Mouse (Mus musculus) bone marrow, adult 2 months (tissue): ENCODE measurements around the gene Gadd45a. TPM values are rescaled to one million over a fixed set of nuclear protein-coding genes. Genes with fewer than 3 reads are reported as not detected.
"Not testable (repeated sequence)": the region's sequence is repeated elsewhere in the genome, so short reads cannot be mapped to it uniquely, and the experiment has no call there.

Experiments
- H3K27ac ChIP-seq: fragments of 200-500 bp; 2 replicates; pipeline ENCODE4 v1.5.1; 2012; ENCODE audit warnings: low read depth, mild to moderate bottlenecking, control low read depth, inconsistent platforms, low read length; ENCODE audit not compliant: control insufficient read depth, poor library complexity, insufficient read depth
- H3K4me1 ChIP-seq: fragments of 200-500 bp; 2 replicates; pipeline ENCODE4 v1.6.1; 2011; ENCODE audit warnings: low read length; ENCODE audit not compliant: control insufficient read depth, insufficient read depth
- H3K4me3 ChIP-seq: fragments of 200-500 bp; replicated peaks from 2 replicates; pipeline ENCODE3; 2011; ENCODE audit warnings: mild to moderate bottlenecking, low read depth, low read length, control low read depth; ENCODE audit not compliant: control insufficient read depth
- CTCF ChIP-seq: fragments of 200-500 bp; IDR thresholded peaks from 2 replicates; pipeline ENCODE4 v1.5.1; 2011; ENCODE audit warnings: low read length, control low read depth; ENCODE audit not compliant: control insufficient read depth, insufficient read depth
- POLR2A ChIP-seq: fragments of 200-500 bp; IDR thresholded peaks from 2 replicates; pipeline ENCODE4 v1.6.1; 2011; ENCODE audit warnings: low read depth, mild to moderate bottlenecking, control low read depth, low read length, borderline replicate concordance; ENCODE audit not compliant: control insufficient read depth
- WGBS: fragments of 180-500 bp; shearing (Covaris S2); methylation state at CpG from one replicate; pipeline ENCODE4 v1.1.7; 2018; 5-methylcytosine and 5-hydroxymethylcytosine counted together
- polyA plus RNA-seq: library from polyadenylated mRNA; stranded (reverse); fragments of >200 nt; gene quantifications from 2 replicates; pipeline ENCODE4 v1.2.4, GENCODE M21; 2011; ENCODE audit warnings: low replicate concordance; ENCODE audit not compliant: missing spikeins, insufficient read depth, insufficient read length

The Gadd45a gene
- polyA plus RNA-seq, 1 experiment: 120 TPM

DNA sequence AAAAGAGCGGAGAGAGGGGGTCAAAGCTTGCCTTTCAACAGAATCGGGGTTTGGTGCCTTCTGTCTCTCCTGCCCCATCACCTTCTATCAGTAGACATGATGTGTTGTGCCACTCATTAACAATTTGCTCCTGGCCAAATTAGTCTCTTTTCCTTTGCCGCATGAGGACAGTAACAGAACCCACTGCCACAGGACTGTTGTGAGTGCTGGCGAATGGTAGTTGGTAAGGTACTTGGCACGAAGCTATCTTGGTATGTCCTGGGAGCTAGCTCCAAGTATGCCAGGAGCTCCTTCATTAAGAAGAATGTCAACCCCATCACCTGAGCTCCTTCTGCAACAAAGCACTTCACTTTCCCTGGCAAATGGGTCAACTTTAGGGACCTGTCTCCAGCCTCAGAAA, 6.4 kb downstream of the Gadd45a start:
- Histone ChIP-seq H3K4me3 (no peak overlapping the region), H3K27ac (no peak overlapping the region), H3K4me1 (peaks cover 2% of the 10 kb centered on the region; the same call in 1 of the 2 replicates)
- TF ChIP-seq CTCF (no peak), POLR2A (no peak)
- WGBS: 88% methylated on average over 5 of the region's 5 CpGs

DNA sequence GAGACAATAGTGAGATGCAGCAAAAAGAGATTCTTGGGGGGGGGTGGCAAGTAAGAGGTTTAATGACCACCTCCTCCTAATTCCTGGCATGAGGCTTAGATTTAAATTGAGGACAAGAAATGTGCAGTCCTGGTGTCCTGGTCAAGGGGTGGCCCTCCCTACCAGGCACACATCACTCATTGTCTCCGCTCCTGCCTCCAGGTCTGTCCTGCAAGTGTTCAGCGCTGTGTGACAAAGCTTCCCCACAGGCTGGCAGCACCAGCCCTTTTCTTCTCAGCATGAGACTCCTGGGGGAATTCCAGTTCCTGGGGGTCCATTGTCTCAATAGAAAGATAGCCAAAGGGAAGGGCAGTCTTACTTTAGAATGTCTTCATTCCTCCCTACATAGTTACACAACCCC, 6.8 kb downstream of the Gadd45a start:
- no peak for TF ChIP-seq CTCF
- TF ChIP-seq POLR2A: no peak
- Histone ChIP-seq H3K27ac (no peak overlapping the region), H3K4me1 (peaks cover 2% of the 10 kb centered on the region; the same call in 1 of the 2 replicates), H3K4me3 (no peak overlapping the region)
- 98% methylated on average over 2 of the region's 2 CpGs for WGBS

DNA sequence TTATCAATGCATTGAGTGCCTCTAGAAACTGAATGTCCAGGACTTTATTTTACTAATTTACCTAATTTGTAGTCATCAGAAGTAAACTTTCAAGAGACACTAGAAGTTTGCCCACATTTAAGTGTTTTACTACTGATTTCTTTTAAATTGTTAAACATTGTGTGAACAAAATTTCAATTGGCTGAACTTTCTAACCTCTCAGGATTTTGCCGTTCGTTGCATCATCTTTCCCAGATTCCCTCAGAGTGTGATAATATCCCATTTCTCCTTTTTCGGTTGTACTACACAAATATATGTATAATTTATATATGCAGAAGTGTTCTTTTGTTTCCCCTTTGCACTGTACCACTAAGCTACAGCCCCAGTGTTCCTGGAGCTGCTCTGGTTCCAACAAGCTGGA, 7.3 kb downstream of the Gadd45a start:
- Histone ChIP-seq H3K4me1 (peaks cover 3% of the 10 kb centered on the region; the same call in 1 of the 2 replicates), H3K4me3 (no peak overlapping the region), H3K27ac (no peak overlapping the region)
- WGBS: 53% methylated on average over 3 of the region's 3 CpGs
- no peak for TF ChIP-seq CTCF
- TF ChIP-seq POLR2A: no peak

DNA sequence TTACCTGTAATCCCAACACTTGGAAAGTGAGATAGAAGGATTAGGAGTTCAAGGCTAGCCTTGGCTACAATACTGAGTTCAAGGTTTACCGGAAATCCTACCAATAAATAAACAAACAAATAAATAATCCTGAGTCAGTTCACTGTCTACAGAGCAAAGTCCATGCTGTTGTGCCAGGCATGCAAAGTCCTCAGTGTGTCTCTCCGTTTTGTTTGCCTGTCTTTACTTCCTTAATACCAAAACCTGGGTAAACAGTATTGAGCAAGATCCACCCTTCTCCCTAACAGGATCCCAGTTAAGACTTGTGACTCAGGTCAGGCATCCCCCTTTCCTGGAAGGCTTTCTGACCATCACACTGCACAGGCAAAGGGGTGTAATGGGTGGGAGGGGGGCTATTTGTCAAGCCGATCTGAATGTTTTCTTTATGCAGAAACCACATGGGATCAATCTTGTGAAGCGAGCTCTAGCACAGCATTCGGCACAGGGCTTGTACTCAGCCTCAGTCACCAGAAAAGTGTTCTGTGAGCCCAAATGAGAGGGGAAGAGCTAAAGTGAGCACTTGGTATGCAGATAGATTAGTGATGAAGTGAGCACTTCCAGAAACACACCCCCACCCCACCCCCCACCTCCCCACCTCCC, 7.8 kb downstream of the Gadd45a start:
- TF ChIP-seq CTCF (no peak), POLR2A (no peak)
- peaks cover 4% of the 10 kb centered on the region; the same call in 1 of the 2 replicates for H3K4me1 ChIP-seq
- 63% methylated on average over 5 of the region's 5 CpGs for WGBS
- H3K27ac ChIP-seq: no peak overlapping the region
- no peak overlapping the region for H3K4me3 ChIP-seq

DNA sequence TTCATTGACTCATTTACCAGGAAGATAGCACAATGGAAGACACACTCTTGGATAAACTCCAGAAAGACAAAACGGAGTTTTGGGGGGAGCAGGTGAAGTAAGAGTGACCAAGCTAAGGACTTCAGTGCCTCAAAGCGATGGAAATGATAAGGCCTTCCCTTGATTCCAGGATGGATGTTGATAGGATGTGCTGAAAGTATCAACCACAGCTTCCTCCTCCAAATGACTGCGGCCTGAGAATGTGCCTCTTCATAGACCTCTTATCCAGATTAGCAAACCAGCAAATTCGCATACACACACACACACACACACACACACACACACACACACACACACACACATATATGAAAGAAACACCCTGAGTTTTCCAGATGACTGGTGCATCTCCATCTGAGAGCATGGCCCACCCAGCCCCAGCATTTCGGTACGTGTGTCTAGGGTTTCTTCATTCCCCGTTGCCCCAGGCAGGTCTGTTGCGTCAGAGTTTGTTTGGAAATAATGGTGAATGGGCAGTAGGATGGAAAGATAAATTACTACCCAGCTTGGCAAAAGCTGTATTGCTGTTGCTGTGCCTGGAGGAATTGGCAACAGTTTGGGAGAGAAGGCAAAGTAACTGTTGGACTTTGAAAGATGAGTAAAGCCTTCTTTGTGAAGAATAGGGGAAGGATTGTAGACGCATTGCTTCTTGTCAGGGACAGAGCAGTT, 9.7 kb downstream of the Gadd45a start:
- 36% methylated on average over 9 of the region's 9 CpGs for WGBS

DNA sequence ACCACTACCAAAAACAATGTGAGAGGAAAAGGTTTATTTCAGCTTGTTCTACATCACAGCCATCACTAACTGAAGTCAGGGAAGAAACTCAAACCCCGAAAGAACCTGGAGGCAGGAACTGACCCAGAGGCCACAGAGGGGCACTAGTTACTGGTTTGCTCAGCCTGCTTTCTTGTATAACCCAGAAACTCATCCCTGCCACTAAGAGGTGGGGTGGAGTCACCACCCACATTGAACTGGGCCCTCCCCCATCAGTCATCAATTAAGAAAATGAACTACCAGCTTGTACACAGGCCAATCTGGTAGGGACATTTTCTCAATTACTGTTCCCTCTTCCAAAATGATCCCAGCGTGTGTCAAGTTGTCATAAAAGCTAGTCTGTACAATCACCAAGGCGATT, 10.6 kb downstream of the Gadd45a start:
- peaks cover 4% of the 10 kb centered on the region; the same call in 1 of the 2 replicates for H3K4me1 ChIP-seq
- 85% methylated on average over 3 of the region's 3 CpGs for WGBS
- TF ChIP-seq POLR2A (no peak), CTCF (no peak)
- no peak overlapping the region for H3K4me3 ChIP-seq
- no peak overlapping the region for H3K27ac ChIP-seq

More for the DNA sequence above, 9.7 kb downstream of the Gadd45a start:
- no peak for TF ChIP-seq POLR2A
- Histone ChIP-seq H3K4me1 (peaks cover 4% of the 10 kb centered on the region; the same call in 1 of the 2 replicates), H3K27ac (0 out of 2 replicates have a peak overlapping the region, but pooled peaks have one; percentile 41), H3K4me3 (no peak overlapping the region)

DNA sequence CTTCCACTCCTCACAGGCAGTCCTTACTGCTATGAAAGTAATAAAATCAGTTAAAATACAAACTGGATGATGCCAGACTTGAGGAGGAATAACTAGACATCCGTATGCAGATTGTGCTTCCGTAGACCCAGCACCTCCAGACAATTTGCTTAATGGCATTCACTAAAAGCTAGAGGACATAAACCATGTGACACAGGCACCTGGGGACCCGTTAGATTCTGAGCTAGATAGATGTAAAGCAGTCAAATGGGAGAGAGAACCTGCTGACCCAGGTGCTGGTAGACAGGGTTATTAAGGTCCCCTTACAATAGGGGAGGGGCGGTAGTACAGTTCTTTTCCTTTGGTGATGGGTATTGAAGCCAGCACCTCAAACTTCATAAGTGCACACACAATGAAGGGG, 13.5 kb downstream of the Gadd45a start:
- H3K4me3 ChIP-seq: no peak overlapping the region
- H3K4me1 ChIP-seq: peaks cover 4% of the 10 kb centered on the region; the same call in 1 of the 2 replicates
- WGBS: 83% methylated on average over 4 of the region's 4 CpGs
- H3K27ac ChIP-seq: no peak overlapping the region
- TF ChIP-seq POLR2A (no peak), CTCF (no peak)

DNA sequence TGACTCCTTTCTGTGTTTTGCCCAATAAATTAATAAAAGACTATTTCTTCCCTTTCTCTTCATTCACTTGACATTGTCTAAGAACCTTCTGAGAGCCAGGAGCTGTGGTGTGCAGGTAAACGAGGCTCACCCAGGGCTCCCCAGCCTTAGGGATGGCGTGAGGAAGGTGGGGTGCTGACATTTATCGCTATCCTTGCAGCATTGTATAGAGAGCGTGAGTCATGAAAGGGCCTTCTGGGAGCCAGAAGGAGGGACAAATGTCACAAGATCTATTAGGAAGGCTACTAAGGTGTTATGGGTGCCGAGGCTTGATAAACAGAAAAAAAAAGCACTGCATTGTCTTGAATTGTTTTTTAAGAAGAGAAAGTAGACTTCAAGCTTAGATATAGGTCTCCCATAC, 15.9 kb downstream of the Gadd45a start:
- H3K4me3 ChIP-seq: no peak overlapping the region
- WGBS: 82% methylated on average over 5 of the region's 5 CpGs
- no peak overlapping the region for H3K27ac ChIP-seq
- peaks cover 2% of the 10 kb centered on the region; the same call in 1 of the 2 replicates for H3K4me1 ChIP-seq
- TF ChIP-seq CTCF (no peak), POLR2A (no peak)

DNA sequence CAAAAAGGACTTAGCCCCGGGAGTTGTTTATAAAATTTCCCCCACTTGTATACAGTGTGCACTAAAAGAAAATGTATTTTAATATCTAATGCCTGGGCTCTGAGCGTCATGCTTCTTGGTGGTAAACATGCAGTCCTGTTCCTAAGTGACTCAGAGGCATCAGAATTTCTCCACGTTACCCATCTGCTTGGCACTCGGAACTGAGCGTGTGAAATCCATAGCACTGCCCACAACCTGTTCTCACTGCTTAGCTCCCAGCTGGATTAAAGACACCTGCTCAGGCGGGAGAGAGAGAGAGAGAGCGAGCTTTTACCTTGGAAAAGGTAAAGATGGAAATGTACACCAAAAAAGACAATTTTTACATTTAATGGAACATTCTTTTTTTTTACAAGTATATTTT, 18.3 kb downstream of the Gadd45a start:
- not testable (repeated sequence) for H3K4me3 ChIP-seq, H3K27ac ChIP-seq
- 86% methylated on average over 7 of the region's 7 CpGs for WGBS

More for the DNA sequence above, 18.3 kb downstream of the Gadd45a start:
- H3K4me1 ChIP-seq: not testable (repeated sequence)
